Mouse (Mus musculus): ENCODE data around the gene Tcp11.

GRCm38 (mm10) chr17:28047520-28047919 is 32.9 kb downstream of the Tcp11 start:
- TF ChIP-seq CTCF (IDR thresholded peaks at IDR 0.05; ENCODE audit: control insufficient read depth, insufficient read depth, insufficient replicate concordance, low read depth, low read length), result no peak
- TF ChIP-seq POLR2A (IDR thresholded peaks at IDR 0.05; ENCODE audit: control insufficient read depth, low read depth, low read length), result no peak

All from testis, adult 2 months (tissue).